Mouse (Mus musculus): ENCODE measurements around the gene Pinlyp. TPM values are rescaled to one million over a fixed set of nuclear protein-coding genes. Genes with fewer than 3 reads are reported as not detected.

The Pinlyp gene
- polyA plus RNA-seq, 2 experiments, result 0.35 to 1.7 TPM

- Histone ChIP-seq H3K27me3 (ENCODE audit: control insufficient read depth, insufficient read depth, low read length) (no peaks in the 10 kb centered on the region), H3K4me2 (replicated peaks; ENCODE audit: low read depth, low read length, severe bottlenecking) (no peak overlapping the region), H3K9ac (ENCODE audit: low read depth, low read length, severe bottlenecking) (no peak overlapping the region), H3K4me1 (ENCODE audit: control insufficient read depth, insufficient read depth, low read length) (peaks cover 26% of the 10 kb centered on the region), H3K27ac (replicated peaks; ENCODE audit: low read depth, low read length) (no peak overlapping the region), H3K9me3 (ENCODE audit: control insufficient read depth, low read length) (no peaks in the 10 kb centered on the region), H3K36me3 (ENCODE audit: control insufficient read depth, insufficient read depth, low read length) (peaks cover 40% of the 10 kb centered on the region), H3K4me3 (replicated peaks; ENCODE audit: low read length) (no peak overlapping the region)
- no peak for TF ChIP-seq POLR2A (IDR thresholded peaks at IDR 0.05; ENCODE audit: borderline replicate concordance, extremely low read depth, insufficient read depth, insufficient read length)
- DNase-seq (ENCODE audit: low spot score) (no peak), ATAC-seq (ENCODE audit: low FRiP score, low read depth) (no peak)
- WGBS, result 70% methylated on average over 28 of the region's 28 CpGs
Observed at GRCm38 (mm10) chr7:24533031-24533571, 12.8 kb downstream of the Pinlyp start.

GRCm38 (mm10) chr7:24531211-24531971 is 14.5 kb downstream of the Pinlyp start:
- Histone ChIP-seq H3K27ac (replicated peaks; ENCODE audit: low read depth, low read length) (peak overlapping the region; percentile 67), H3K9ac (ENCODE audit: low read depth, low read length, severe bottlenecking) (peak overlapping the region; percentile 72)
- WGBS, result 1% methylated on average over 43 of the region's 43 CpGs

DNA sequence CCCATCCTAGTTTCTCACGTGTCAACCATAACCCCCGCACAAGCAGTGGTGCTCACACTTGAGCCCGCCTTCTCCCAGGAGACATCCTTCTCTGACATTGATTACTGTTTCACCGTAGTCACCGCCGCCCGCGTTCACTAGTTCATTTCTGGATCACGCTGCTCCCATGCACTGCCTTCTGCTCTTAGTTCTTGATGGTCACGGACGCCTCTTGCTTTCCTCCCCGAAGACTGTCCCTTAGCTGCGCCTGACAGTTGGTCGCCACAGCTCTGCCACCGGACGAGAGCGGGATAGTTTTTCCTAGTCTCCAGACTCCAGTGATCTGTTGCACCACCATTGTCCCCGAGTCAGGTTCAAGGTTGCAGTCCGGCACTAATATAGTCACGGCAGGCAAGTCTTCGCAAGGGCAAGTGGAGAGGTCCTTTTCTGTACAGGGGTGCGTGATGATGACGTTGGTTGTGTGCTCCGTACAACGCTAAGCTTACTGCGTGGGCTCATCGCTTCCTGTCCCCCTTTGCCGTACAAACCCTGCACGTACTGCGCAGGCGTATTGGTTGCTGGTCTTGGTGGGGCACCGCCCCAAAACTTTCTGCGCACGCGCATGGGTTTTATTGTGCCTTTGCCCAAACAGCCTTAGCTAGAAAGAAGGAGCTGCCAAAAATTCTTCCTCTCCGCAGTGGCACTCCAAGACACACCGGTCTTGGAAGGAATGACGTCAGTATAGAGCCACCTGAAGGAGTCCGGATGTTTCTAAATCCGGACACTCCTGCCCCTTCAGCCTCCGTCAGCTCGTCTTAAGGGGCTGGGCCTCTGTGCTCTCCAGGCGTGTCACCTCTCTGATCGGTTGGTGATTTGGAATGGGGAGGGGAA is 15.6 kb downstream of the Pinlyp start, which contains the start of gene Irgq:
Gene Irgq (plus strand): TSS at position 628 of the 870 bp plus-strand sequence.
- Histone ChIP-seq H3K4me1 (ENCODE audit: control insufficient read depth, insufficient read depth, low read length) (peaks cover 26% of the 10 kb centered on the region), H3K9me3 (ENCODE audit: control insufficient read depth, low read length) (no peaks in the 10 kb centered on the region), H3K9ac (ENCODE audit: low read depth, low read length, severe bottlenecking) (peak within 1 kb of the TSS; percentile 72), H3K27ac (replicated peaks; ENCODE audit: low read depth, low read length) (peak within 1 kb of the TSS; percentile 83), H3K27me3 (ENCODE audit: control insufficient read depth, insufficient read depth, low read length) (no peaks in the 10 kb centered on the region), H3K4me2 (replicated peaks; ENCODE audit: low read depth, low read length, severe bottlenecking) (peak within 1 kb of the TSS; percentile 94), H3K4me3 (replicated peaks; ENCODE audit: low read length) (peak within 1 kb of the TSS; percentile 66), H3K36me3 (ENCODE audit: control insufficient read depth, insufficient read depth, low read length) (peaks cover 26% of the 10 kb centered on the region)
- under 1% methylated on average over 44 of the region's 44 CpGs for WGBS
- 0 out of 2 replicates have a peak, but pooled peaks have one; percentile 38 for TF ChIP-seq POLR2A (IDR thresholded peaks at IDR 0.05; ENCODE audit: borderline replicate concordance, extremely low read depth, insufficient read depth, insufficient read length)
- ATAC-seq (ENCODE audit: low FRiP score, low read depth) (peak; percentile 95), DNase-seq (ENCODE audit: low spot score) (peak; percentile 100)

More at GRCm38 (mm10) chr7:24531211-24531971, 14.5 kb downstream of the Pinlyp start:
- Histone ChIP-seq H3K36me3 (ENCODE audit: control insufficient read depth, insufficient read depth, low read length) (peaks cover 36% of the 10 kb centered on the region), H3K4me2 (replicated peaks; ENCODE audit: low read depth, low read length, severe bottlenecking) (peak overlapping the region; percentile 94), H3K9me3 (ENCODE audit: control insufficient read depth, low read length) (no peaks in the 10 kb centered on the region), H3K27me3 (ENCODE audit: control insufficient read depth, insufficient read depth, low read length) (no peaks in the 10 kb centered on the region), H3K4me3 (replicated peaks; ENCODE audit: low read length) (peak overlapping the region; percentile 66), H3K4me1 (ENCODE audit: control insufficient read depth, insufficient read depth, low read length) (peaks cover 26% of the 10 kb centered on the region)
- peak; percentile 45 for ATAC-seq (ENCODE audit: low FRiP score, low read depth)
- peak; percentile 73 for DNase-seq (ENCODE audit: low spot score)
- TF ChIP-seq POLR2A (IDR thresholded peaks at IDR 0.05; ENCODE audit: borderline replicate concordance, extremely low read depth, insufficient read depth, insufficient read length), result peak; percentile 22; the same call in 1 of the 2 replicates

- DNase-seq (ENCODE audit: low spot score), result no peak
- 64% methylated on average over 11 of the region's 11 CpGs for WGBS
- H3K4me3 ChIP-seq (replicated peaks; ENCODE audit: low read length), result peak overlapping the region; percentile 66
- no peak for ATAC-seq (ENCODE audit: low FRiP score, low read depth)
- H3K4me2 ChIP-seq (replicated peaks; ENCODE audit: low read depth, low read length, severe bottlenecking), result peak overlapping the region; percentile 75
- H3K36me3 ChIP-seq (ENCODE audit: control insufficient read depth, insufficient read depth, low read length), result peaks cover 22% of the 10 kb centered on the region
- H3K4me1 ChIP-seq (ENCODE audit: control insufficient read depth, insufficient read depth, low read length), result peaks cover 26% of the 10 kb centered on the region
- H3K27ac ChIP-seq (replicated peaks; ENCODE audit: low read depth, low read length), result 0 out of 2 replicates have a peak overlapping the region, but pooled peaks have one; percentile 83
- peak overlapping the region; percentile 69 for H3K9ac ChIP-seq (ENCODE audit: low read depth, low read length, severe bottlenecking)
- H3K27me3 ChIP-seq (ENCODE audit: control insufficient read depth, insufficient read depth, low read length), result no peaks in the 10 kb centered on the region
- H3K9me3 ChIP-seq (ENCODE audit: control insufficient read depth, low read length), result no peaks in the 10 kb centered on the region
- no peak for TF ChIP-seq POLR2A (IDR thresholded peaks at IDR 0.05; ENCODE audit: borderline replicate concordance, extremely low read depth, insufficient read depth, insufficient read length)
Observed at GRCm38 (mm10) chr7:24529580-24529979, 16.3 kb downstream of the Pinlyp start.

DNA sequence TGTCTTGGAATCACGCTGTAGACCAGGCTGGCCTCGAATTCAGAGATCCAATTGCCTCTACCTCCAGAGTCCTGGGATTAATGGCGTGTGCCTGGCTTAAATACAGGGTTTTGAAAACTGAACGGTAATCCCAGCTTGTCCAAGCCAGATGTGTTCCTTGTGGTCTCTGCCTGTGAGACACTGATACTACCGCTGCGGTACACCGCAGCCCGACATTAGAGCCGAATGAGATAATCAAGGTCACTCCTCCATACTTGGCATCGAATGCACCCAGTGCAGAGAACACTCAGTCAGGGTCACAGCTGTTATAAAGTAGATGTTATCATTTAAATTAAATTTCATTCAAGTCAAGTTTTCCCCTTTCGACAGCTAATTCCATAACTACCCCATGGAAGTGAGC is 17.1 kb downstream of the Pinlyp start:
- Histone ChIP-seq H3K9me3 (ENCODE audit: control insufficient read depth, low read length) (no peaks in the 10 kb centered on the region), H3K4me2 (replicated peaks; ENCODE audit: low read depth, low read length, severe bottlenecking) (no peak overlapping the region), H3K36me3 (ENCODE audit: control insufficient read depth, insufficient read depth, low read length) (peaks cover 14% of the 10 kb centered on the region), H3K27me3 (ENCODE audit: control insufficient read depth, insufficient read depth, low read length) (no peaks in the 10 kb centered on the region), H3K4me3 (replicated peaks; ENCODE audit: low read length) (no peak overlapping the region), H3K9ac (ENCODE audit: low read depth, low read length, severe bottlenecking) (no peak overlapping the region), H3K27ac (replicated peaks; ENCODE audit: low read depth, low read length) (no peak overlapping the region), H3K4me1 (ENCODE audit: control insufficient read depth, insufficient read depth, low read length) (peaks cover 23% of the 10 kb centered on the region)
- ATAC-seq (ENCODE audit: low FRiP score, low read depth) (no peak), DNase-seq (ENCODE audit: low spot score) (no peak)
- TF ChIP-seq POLR2A (IDR thresholded peaks at IDR 0.05; ENCODE audit: borderline replicate concordance, extremely low read depth, insufficient read depth, insufficient read length), result no peak
- 90% methylated on average over 11 of the region's 11 CpGs for WGBS

All from limb, embryonic 14.5 days (tissue).